Mouse (Mus musculus): ENCODE measurements around the gene Shisa9. TPM values are rescaled to one million over a fixed set of nuclear protein-coding genes. Genes with fewer than 3 reads are reported as not detected.

Shisa9 gene
- polyA plus RNA-seq (2015; fragmentation: Illumina TruSeq; extraction: RNeasy Lipid Tissue Mini Kit (QIAGEN cat#74804); ENCODE audit: insufficient read depth, low read depth, low replicate concordance) = not detected

DNA sequence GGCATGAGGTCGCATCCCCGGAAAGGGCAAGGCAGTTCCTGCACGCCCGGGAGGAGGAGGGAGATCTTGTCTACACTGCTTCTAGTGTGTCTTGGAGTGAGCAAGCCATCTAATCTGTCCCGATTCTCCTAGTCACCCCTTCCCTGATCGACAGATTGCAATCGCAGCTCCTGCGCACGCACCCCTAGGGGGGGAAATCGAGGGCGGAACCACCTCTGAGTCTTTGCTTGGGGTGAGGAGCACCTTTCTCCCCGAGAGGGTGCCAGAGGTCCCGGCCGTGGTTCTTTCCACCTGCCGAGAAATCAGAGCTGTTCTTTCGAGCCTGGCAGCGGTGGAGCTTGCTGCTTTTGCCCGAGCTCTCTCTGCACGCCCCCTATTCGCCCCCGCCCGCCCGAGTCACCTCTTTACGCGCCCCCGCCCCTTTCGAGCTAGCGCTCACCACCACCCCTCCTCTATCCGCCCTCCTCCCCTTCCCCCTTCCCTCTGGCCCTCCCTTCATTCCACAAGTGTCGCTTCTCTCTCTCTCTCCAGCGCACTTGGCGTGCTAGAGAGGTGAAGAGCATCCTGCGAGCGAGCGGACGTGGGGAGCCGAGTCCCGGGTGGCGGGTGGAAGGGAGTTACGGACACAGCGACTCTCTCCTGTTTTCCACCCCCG lies at the start of gene Shisa9:
Gene Shisa9, plus strand, starts transcription at position 498 of the 655 bp plus-strand sequence.

Other genes with a start within 250 kb of the Shisa9 start
- 4.0 TPM for gene Cpped1, start 74.7 kb upstream of the Shisa9 start, polyA plus RNA-seq (2015; fragmentation: Illumina TruSeq; extraction: RNeasy Lipid Tissue Mini Kit (QIAGEN cat#74804); ENCODE audit: insufficient read depth, low read depth, low replicate concordance)